Mouse (Mus musculus): ENCODE results near the gene BC005537.

- TF ChIP-seq POLR2A (IDR thresholded peaks at IDR 0.05; ENCODE audit: insufficient read length, low read depth) (no peak), MAX (IDR thresholded peaks at IDR 0.05; ENCODE audit: low read depth) (no peak), REST (IDR thresholded peaks at IDR 0.05; ENCODE audit: insufficient read depth, insufficient read length) (no peak), TCF12 (IDR thresholded peaks at IDR 0.05; ENCODE audit: insufficient read depth, poor library complexity, severe bottlenecking) (no peak), MYOD1 (IDR thresholded peaks at IDR 0.05; ENCODE audit: control insufficient read depth in 1 of 3, insufficient read length in 2 of 3, low read depth in 2 of 3) (no peak), USF1 (IDR thresholded peaks at IDR 0.05; ENCODE audit: low read depth) (no peak)
Observed at GRCm38 (mm10) chr13:24776146-24776844, 25.2 kb upstream of the BC005537 start.

All from myocyte (in vitro differentiated cells).